Mouse (Mus musculus): ENCODE results near the gene Npy2r.

DNA sequence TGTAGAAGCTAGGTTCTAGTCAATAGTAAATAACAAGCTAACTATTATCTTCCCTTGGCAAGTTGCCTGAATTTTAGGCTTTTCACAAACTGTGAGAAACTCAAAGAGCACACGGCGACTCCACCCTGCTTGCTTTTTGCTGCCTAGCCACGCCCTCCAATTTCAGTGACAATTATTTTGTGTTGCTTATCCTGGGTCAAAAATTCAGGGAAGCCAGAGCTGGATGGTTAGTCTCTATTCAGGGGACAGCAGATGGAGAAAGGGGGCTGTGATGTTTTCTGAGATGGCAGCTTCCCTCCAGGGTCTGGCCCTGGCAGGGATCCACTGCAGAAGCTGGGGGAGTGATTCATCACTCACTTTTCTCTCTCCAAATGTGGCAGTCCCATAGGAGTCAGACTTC, 9.9 kb upstream of the Npy2r start:
- TF ChIP-seq CTCF (conservative IDR thresholded peaks at IDR 0.05; ENCODE audit: insufficient read depth, insufficient read length, low read depth, low read length) (no peak), POLR2A (IDR thresholded peaks at IDR 0.05; ENCODE audit: low read depth, low read length) (no peak)

Measured in kidney, adult 2 months (tissue).